Mouse (Mus musculus) G1E-ER4 (cell line): ENCODE measurements around the gene Zfp831. TPM values are rescaled to one million over a fixed set of nuclear protein-coding genes. Genes with fewer than 3 reads are reported as not detected.

Source experiments
- GATA1 ChIP-seq: IDR thresholded peaks from one replicate; pipeline ENCODE4 v1.8.0; 2012; ENCODE audit warnings: low read length, inconsistent platforms
- polyA plus RNA-seq: library from polyadenylated mRNA; stranded (reverse); fragments of >175 nt; gene quantifications from 2 replicates; pipeline ENCODE4 v1.2.3, GENCODE M21; 2012

Zfp831 gene
- polyA plus RNA-seq, 1 experiment, result under 0.01 TPM

DNA sequence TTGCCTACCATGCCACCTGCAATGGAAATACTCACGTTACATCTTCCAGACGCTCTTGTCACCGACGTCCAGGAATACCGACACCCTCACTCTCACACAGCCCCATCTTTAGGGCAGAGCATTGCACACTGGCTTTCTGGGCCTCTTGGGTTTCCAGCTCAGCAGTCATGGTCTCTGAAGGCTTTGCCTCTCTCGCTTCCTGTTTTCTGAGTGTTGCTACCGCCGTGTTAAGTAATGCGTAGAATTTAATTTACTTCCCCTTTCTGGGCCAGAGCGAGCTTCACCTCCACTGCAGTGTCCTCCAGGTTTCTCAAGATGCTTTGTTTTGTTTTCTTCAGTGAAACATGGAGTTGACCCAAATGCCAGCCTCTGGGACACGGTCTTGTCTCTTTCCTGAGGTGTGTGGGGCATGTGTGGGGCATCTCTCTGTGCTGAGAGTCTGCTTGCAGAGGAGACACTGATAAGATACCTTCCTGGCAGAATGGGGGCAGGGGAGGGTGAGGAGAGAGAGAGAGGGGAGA is 29.4 kb upstream of the Zfp831 start:
- no peak for TF ChIP-seq GATA1

DNA sequence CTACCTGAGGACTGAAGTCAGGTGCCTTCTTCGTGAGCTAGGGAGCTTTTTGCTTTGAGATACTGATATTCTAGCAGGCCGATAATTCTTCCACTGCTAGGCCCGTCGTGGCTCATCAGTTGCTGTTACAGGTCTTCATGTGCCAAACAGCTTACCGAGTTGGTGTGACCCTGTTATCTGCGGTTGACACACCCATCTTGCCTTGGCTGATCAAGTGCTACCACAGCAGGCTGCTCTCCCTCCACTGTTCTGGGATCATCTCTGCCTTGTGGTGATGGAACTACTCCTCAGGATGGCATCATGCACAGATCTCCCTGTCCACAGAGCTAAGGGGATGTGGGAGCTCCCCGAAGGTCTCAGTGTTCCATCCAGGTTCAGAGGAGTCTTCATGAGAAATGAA is 21.5 kb upstream of the Zfp831 start:
- TF ChIP-seq GATA1, result no peak

DNA sequence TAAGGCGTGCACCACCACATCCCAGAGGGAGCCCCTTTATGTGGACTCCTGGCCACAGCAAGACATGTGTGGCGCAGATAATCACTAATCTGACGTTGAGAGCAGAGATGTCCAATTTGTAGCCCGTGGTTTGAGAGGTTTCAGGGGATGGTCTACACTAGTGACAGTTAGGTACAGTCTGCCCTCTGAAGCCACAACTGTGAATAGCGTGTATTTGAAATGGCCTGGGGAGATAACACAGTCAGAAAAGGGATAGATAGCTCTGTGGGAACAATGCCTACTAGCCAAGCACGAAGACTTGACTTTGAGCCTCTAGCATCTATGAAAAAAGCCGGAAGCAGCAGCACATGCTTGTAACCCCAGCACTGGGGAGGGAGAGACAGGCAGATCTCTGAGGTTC is 18.9 kb upstream of the Zfp831 start:
- TF ChIP-seq GATA1, result no peak

DNA sequence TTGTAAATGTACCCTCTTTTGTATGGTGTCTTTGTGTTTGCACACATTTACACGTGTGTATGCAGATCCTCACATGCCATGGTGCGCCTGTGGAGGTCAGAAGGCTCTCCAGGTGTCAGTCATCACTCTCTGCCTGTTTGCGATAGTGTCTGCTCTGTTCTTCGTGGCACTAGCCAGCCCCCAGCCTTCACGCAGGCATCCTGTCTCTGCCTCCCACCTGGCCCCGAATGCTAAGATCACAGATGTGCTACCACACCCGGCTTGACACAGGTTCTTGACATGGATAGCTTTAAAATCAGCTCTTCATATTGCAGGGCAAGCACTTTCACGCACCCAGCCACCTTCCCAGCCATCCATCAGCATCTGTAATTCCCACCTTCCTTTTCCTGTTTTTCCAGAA is 16.3 kb upstream of the Zfp831 start:
- TF ChIP-seq GATA1, result no peak

DNA sequence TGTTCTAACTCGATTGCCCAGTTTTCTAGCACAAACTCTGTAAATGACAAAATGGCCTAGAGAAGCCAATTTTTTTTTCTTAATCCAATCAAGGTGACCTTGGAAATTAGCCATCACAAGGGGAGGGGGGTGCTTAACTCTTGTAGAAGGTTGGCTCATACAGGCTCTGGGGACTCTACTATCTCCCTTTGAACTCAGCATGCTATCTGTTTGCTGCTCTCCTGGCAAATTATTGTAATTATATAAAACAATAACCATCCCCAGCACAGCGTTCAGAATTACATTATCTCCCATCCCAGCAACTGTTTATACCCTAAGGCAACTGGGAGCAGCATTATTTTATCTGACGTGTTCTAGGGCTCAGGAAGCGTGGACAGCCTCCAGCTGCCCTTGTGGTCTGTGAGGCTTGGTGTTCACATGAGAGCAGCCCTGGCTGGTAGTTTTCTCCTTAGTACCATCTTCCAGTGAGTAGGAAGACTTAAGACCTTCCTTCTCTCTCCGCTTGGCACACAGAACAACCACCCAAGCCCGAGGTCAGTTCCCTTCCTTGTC is 14.0 kb upstream of the Zfp831 start:
- TF ChIP-seq GATA1, result no peak

DNA sequence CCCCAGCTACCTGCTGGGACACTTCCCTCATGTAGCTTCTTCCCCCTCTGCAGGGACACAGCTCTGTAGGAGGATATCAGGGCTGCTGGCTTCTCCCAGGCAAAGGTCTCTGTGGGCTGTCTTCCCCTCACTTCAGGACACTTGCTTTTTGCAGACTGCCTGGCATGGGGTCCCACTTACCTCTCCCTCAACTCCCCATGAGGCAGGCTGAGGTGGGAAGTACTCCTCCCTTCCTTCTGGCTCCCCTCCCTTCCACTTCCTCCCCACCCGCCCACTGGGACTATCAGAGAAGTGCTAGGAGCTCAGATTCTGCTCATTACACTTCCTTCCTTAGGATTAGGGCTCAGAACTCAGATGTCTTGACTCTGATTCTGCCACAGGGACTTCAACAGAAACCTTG is 6.6 kb upstream of the Zfp831 start:
- no peak for TF ChIP-seq GATA1

DNA sequence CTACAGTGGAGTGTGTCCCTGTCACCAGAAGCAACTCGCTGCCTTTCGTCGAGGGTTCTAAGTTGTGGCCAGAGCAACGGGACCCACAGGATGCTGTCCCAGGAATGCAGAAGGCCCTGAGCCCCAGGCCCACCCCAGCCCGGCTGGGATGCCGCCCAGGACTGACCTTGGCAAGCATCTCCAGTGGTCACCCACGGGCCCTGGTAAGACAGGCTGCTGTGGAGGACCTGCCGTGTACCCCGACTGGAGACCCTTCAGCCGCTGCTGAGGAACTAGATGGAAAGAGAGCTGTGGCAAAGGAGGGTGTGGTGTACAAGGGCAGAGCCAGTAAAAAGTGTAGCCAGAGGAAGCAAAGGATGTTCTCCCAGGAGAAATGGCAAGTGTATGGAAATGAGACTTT is 1.6 kb downstream of the Zfp831 start:
- TF ChIP-seq GATA1, result no peak

DNA sequence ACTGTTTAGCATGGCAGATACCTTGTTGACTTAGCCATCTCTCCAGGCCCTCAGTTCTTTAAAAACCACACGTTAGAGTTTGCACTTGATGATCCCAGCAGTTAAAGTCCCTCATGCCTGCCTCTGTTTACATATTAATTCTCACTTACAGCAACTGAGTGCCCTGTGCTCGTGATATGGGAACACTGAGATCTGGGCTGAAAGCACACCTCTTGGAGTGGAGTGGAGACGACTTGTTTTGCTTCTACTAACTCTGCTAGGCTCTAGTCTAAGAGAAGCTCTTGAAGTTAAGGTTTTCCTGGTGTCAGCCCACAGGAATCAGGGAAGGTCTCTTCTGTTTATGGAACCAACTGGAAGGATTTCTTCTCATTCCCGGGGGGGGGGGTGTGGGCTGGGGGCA is 9.5 kb downstream of the Zfp831 start:
- TF ChIP-seq GATA1, result no peak

DNA sequence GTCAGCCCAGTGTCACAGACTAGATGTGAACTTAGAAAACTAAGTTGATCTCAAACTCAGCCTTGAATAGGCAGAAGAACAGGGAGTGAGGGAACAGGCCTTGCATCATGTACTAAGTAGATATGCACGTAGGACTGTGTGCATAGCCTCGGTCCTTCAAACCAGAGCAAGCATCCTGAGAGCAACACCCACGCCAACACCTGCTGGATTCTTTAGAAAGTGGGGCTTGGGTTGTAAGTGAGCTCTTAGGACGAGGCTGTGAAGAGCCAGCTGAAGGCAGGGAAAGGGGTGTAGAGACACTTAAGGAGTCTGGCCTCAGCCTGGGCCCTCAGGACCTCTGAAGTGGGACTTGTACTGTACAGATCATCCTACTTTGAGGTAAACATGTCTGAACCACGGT is 12.0 kb downstream of the Zfp831 start:
- no peak for TF ChIP-seq GATA1

DNA sequence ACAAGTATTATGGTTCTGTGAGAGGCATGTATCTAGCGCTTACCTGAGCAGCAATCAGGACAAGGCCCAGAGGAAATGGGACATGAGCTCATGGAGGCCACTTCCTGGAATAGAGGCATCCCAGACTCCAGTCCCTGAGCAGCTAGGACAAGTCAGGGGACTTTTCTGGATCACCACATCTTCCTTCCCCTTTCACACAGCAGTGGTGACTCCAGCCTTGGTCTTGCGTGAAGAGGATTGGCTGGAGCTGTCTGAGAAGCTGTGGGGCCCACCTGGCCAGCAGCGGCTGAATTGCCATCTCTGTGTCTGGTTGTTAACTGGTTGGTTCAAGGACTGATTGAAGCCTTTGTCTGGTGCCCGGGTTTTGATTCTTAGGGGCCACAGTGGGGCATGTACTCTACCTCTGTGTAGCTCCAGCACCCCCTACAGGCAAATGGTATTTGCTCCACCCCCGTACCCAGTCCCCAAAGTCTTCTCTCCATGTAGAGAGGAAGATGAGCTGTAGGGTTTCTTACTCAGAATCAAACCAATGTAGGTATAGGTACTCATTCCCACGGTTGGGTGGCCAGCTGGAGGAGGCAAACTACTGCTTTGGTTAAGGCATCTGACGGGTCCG is 15.0 kb downstream of the Zfp831 start:
- TF ChIP-seq GATA1, result no peak

DNA sequence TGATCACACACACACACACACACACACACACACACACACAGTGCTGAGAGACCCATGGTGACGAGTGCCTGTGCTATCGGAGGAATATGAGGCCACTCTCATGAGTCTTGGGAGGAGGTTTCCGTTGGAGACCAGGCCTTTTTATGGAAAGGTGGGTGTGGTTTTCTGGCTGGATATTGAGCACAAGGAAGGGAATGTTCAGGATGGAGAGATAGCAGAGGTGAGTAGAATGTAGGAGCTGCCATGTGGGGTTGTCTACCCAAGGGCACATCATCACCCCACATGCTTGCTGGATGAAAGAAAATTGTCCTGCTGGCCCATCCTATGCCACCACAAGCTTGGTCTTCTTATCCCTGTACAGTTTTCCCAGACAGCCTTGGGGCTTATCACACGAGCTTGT is 16.5 kb downstream of the Zfp831 start:
- no peak for TF ChIP-seq GATA1

DNA sequence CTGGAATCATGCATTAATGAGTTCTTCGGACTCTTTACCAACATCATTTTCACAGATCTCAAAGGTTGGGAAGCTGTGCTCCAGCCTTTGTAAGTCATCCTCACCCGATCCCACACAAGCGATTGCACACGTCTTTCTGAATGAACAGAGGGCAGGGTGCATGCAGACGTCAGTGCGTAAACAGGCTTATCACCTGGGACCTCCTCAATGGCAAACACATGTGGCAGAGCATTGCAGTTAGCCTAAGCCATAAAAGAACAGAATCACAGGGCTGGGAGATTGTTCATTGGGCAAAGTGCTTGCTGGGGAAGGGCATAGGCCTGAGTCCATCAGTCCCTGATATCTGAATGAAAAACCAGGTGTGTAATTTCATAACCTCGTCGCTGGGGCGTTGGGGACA is 17.0 kb downstream of the Zfp831 start:
- TF ChIP-seq GATA1, result no peak

DNA sequence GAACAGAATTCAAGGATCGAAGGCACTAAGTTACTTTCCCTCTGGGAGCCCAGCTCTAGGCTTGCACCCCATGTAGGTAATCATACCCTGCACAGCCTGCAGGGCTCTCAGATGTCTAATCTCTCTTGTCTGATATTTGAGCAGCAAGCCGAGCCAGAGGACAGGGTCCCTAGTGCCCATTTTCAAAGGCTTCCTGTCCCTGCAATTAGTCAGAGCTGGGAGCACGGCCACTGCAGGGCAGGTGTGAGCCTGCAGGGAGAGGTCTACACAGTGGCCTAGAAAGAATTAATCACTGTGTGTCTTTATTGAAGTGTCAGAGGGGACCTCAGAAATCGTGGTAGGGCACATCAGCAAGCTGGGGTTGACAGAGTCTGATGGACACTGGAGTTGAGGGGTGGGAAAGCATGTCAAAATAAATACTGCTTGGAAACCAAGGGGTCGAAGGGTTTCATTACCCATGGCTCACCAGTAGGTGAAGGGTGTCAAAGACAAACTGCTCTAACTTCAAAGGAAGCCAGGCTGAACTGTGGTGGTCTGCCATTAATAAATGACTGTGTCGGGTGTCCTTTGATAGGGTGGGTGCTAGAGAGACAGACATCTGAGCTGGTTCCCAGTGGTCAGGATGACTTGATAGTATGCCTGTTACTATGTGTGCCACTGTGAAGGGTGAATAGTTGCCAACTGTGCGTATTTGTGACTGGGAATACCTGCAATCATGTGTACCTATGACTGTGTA is 18.3 kb downstream of the Zfp831 start:
- no peak for TF ChIP-seq GATA1

DNA sequence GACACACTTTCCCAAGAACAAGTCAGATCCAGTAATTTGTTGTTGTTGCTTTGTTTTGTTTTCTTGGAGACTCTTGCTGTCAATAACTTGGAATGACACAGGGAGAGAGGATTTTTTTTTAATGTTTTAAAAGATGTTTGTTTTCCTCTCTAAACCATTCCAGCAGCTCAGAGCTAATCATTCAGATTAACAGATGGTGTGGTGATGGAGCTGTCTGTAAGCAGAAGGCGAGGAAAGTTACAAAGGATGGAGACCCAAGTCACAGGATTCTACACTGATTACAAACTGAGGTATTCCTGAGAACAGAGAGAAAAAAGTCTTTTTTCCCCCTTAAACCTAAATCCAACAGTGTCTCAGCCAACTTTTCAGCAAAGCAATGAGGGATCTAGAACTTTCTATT is 19.3 kb downstream of the Zfp831 start:
- TF ChIP-seq GATA1, result no peak

DNA sequence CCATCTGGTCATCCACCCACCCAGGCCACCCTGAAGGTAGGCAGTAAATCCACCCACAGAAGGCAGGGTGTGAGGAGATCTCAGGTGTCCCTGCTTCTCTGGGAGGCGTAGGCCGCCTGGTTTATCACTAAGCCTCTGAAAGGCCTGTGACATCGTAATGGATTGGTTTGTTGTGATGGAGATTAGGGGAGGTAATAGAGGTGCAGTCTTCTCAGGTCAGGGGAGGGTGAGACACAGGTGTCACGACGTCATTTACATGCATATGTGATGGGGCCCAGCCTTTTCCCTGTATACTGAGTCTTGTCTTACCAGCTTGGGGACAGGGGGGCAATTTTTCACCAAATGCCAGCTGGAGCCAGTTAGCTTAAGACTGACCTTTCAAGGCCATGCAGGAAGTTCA is 22.1 kb downstream of the Zfp831 start:
- TF ChIP-seq GATA1, result no peak

DNA sequence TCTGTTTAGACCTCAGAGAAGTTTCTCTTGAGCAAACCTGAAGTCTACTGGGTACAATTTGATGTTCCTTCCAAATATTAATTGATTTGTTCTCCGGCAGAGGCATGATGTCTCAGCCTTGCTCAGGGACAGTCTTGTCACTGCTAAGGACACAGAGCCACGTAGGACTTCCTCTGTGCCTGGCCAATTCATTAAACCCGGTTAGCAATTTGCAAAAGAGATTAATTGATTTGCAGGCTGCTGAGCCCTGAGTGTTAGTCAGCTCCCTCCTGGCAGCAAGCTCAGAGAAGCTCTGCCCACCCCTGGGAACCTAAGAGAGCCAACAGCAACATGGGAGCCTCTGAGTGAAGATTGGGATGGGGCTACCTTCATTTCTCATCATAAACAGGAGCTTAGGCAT is 25.5 kb downstream of the Zfp831 start:
- no peak for TF ChIP-seq GATA1
